ENCODE assay signal across 38 mouse cellular contexts in genomic region chr7:44254930-44255329, GRCm38 (mm10). TPM values are rescaled to one million over a fixed set of nuclear protein-coding genes. Genes with fewer than 3 reads are reported as not detected.
DNase-seq lines count a peak whose midpoint lies in the region; ATAC-seq and TF ChIP-seq lines count a peak whose summit lies in the region.
"Had no signal": no experiment of that assay in that cellular context is flagged by ENCODE, and none has a peak within 500 bp of the region (broad histone marks: within the 10 kb centered on the region; RNA-seq: fewer than 3 reads in every experiment).

No protein-coding gene starts in this region.

- no peak for TF ChIP-seq POLR2A in CH12.LX (IDR thresholded peaks at IDR 0.05; ENCODE audit: low read depth, low read length)
- TF ChIP-seq POLR2A in embryonic fibroblast, embryonic 13.5 days (IDR thresholded peaks at IDR 0.05; ENCODE audit: low read depth, low read length) = 0 out of 2 replicates have a peak, but pooled peaks have one; percentile 6

- peaks cover 16% of the 10 kb centered on the region for H3K36me3 ChIP-seq in heart, embryonic 15.5 days
- H3K36me3 ChIP-seq in limb, embryonic 15.5 days = peaks cover 37% of the 10 kb centered on the region
- peaks cover 49% of the 10 kb centered on the region for H3K36me3 ChIP-seq in limb, embryonic 10.5 days
- peaks cover 23 to 34% of the 10 kb centered on the region in 2 experiments for H3K36me3 ChIP-seq in CH12.LX (replicated peaks in 1 of 2; ENCODE audit: control insufficient read depth in 1 of 2, insufficient read depth in 1 of 2, low read length in 1 of 2)

- H3K4me1 ChIP-seq in heart, embryonic 15.5 days (replicated peaks) = peaks cover 8% of the 10 kb centered on the region
- H3K4me1 ChIP-seq in limb, embryonic 15.5 days = peaks cover 3% of the 10 kb centered on the region; the same call in 1 of the 2 replicates
- H3K4me1 ChIP-seq in limb, embryonic 10.5 days = peaks cover 4% of the 10 kb centered on the region; the same call in 1 of the 2 replicates
- peaks cover 12 to 48% of the 10 kb centered on the region in 2 experiments for H3K4me1 ChIP-seq in CH12.LX (ENCODE audit: control insufficient read depth in 1 of 2, insufficient read depth in 2 of 2)
- H3K4me1 ChIP-seq in embryonic fibroblast, embryonic 13.5 days (ENCODE audit: control insufficient read depth, insufficient read depth, low read length) = no peaks in the 10 kb centered on the region
- H3K4me1 ChIP-seq: liver, embryonic 15.5 days had no signal

- intact Hi-C loops in heart, postnatal 10 days (cut with DNase I) = no loop called here

- DNase-seq in heart, postnatal 10 days = no peak
- DNase-seq in limb, embryonic 10.5 days (ENCODE audit: low spot score) = no peak
- DNase-seq in CH12.LX (ENCODE audit: extremely low read depth) = peak; percentile 34
- DNase-seq: adrenal gland, adult 2 months; adrenal gland, postnatal 36 days; cerebellum, adult 18-20 months; cerebellum, postnatal 10 days; gastrocnemius, adult 2 months; gastrocnemius, postnatal 36 days; kidney, adult 18-20 months; layer of hippocampus, adult 9-11 months; midbrain, embryonic 14.5 days; right cerebral cortex, adult 18-20 months; spleen, adult 18-20 months; thymus, adult 2 months; thymus, postnatal 36 days had no signal

- no peaks in the 10 kb centered on the region for H3K79me2 ChIP-seq in CH12.LX (replicated peaks; ENCODE audit: control insufficient read depth, extremely low read depth, insufficient read depth, poor library complexity, severe bottlenecking)

- TF ChIP-seq RAD21 in CH12.LX (IDR thresholded peaks at IDR 0.05; ENCODE audit: low read depth, low read length) = no peak

- in situ Hi-C loops in CH12.LX (cut with MboI; ENCODE audit: low pct_ligation_motif_present, low pct_unique_long_range_greater_than_20kb, low sequenced_read_pairs) = no loop called here

- no peaks in the 10 kb centered on the region for H3K9me3 ChIP-seq in heart, embryonic 15.5 days (replicated peaks)
- H3K9me3 ChIP-seq in limb, embryonic 15.5 days = no peaks in the 10 kb centered on the region
- no peaks in the 10 kb centered on the region for H3K9me3 ChIP-seq in limb, embryonic 10.5 days (replicated peaks)
- no peaks in the 10 kb centered on the region for H3K9me3 ChIP-seq in CH12.LX (replicated peaks; ENCODE audit: low read length)
- H3K9me3 ChIP-seq: hindbrain, embryonic 10.5 days; hindbrain, embryonic 15.5 days; liver, embryonic 15.5 days; neural tube, embryonic 12.5 days had no signal

- 0 out of 2 replicates have a peak, but pooled peaks have one; percentile 48 for ATAC-seq in heart, embryonic 15.5 days (replicated peaks; ENCODE audit: insufficient number of reproducible peaks, insufficient read depth, low FRiP score, low read depth)
- ATAC-seq in limb, embryonic 15.5 days (ENCODE audit: insufficient number of reproducible peaks, low FRiP score, low TSS enrichment, low read depth) = no peak
- no peak for ATAC-seq in monocyte, adult 5-6 weeks (replicated peaks; ENCODE audit: insufficient number of reproducible peaks, low FRiP score, low TSS enrichment, poor library complexity, severe bottlenecking)
- ATAC-seq: forebrain, embryonic 14.5 days; inflammation-experienced regulatory T-cells, adult 6 months had no signal

- H3K9ac ChIP-seq in heart, embryonic 15.5 days = no peak overlapping the region
- H3K9ac ChIP-seq in limb, embryonic 15.5 days = no peak overlapping the region
- H3K9ac ChIP-seq in CH12.LX (ENCODE audit: insufficient read depth, low read depth) = no peak overlapping the region
- H3K9ac ChIP-seq: hindbrain, embryonic 15.5 days; liver, embryonic 15.5 days; neural tube, embryonic 12.5 days had no signal

- H3K4me3 ChIP-seq in heart, embryonic 15.5 days = no peak overlapping the region
- no peak overlapping the region for H3K4me3 ChIP-seq in limb, embryonic 15.5 days
- no peak overlapping the region for H3K4me3 ChIP-seq in limb, embryonic 10.5 days
- H3K4me3 ChIP-seq in CH12.LX (replicated peaks in 1 of 3; ENCODE audit: low read depth in 2 of 3, low read length in 2 of 3, poor library complexity in 1 of 3) = no peak overlapping the region
- no peak overlapping the region for H3K4me3 ChIP-seq in embryonic fibroblast, embryonic 13.5 days (ENCODE audit: insufficient read depth, low read length)
- H3K4me3 ChIP-seq: gastrocnemius, adult 2 months; hindbrain, embryonic 10.5 days; hindbrain, embryonic 15.5 days; liver, embryonic 15.5 days; neural tube, embryonic 12.5 days had no signal

- no peak overlapping the region for H3K27ac ChIP-seq in heart, embryonic 15.5 days
- H3K27ac ChIP-seq in limb, embryonic 15.5 days = peak overlapping the region; percentile 27; the same call in 1 of the 2 replicates
- H3K27ac ChIP-seq in limb, embryonic 10.5 days = no peak overlapping the region
- no peak overlapping the region for H3K27ac ChIP-seq in CH12.LX (ENCODE audit: insufficient read depth, low read depth)
- H3K27ac ChIP-seq in embryonic fibroblast, embryonic 13.5 days (ENCODE audit: insufficient read depth, low read length) = no peak overlapping the region
- H3K27ac ChIP-seq: gastrocnemius, adult 2 months; hindbrain, embryonic 10.5 days; hindbrain, embryonic 15.5 days; liver, embryonic 15.5 days; macrophage; neural tube, embryonic 12.5 days had no signal

- H3K27me3 ChIP-seq in heart, embryonic 15.5 days = no peaks in the 10 kb centered on the region
- H3K27me3 ChIP-seq in limb, embryonic 15.5 days = no peaks in the 10 kb centered on the region
- H3K27me3 ChIP-seq in limb, embryonic 10.5 days (ENCODE audit: low read depth, poor library complexity, severe bottlenecking) = no peaks in the 10 kb centered on the region
- H3K27me3 ChIP-seq in CH12.LX (replicated peaks) = peaks cover 1% of the 10 kb centered on the region
- H3K27me3 ChIP-seq: hindbrain, embryonic 15.5 days; liver, embryonic 15.5 days; neural tube, embryonic 12.5 days had no signal

- no peak for TF ChIP-seq CTCF in CH12.LX (conservative IDR thresholded peaks at IDR 0.05 in 1 of 2, IDR thresholded peaks at IDR 0.05 in 1 of 2; ENCODE audit: low read depth in 2 of 2, low read length in 2 of 2)
- TF ChIP-seq CTCF in embryonic fibroblast, embryonic 13.5 days (IDR thresholded peaks at IDR 0.05; ENCODE audit: borderline replicate concordance, insufficient read depth, low read length) = no peak

- WGBS in heart, embryonic 15.5 days = 39% methylated on average over 6 of the region's 6 CpGs
- WGBS in limb, embryonic 15.5 days = 75% methylated on average over 6 of the region's 6 CpGs
- 94% methylated on average over 6 of the region's 6 CpGs for WGBS in limb, embryonic 10.5 days

- dilution Hi-C loops in CH12.LX (cut with MboI; ENCODE audit: extremely low pct_ligation_motif_present, extremely low pct_unique_long_range_greater_than_20kb, low sequenced_read_pairs) = no loop called here

- no peak overlapping the region for H3K4me2 ChIP-seq in heart, embryonic 15.5 days
- no peak overlapping the region for H3K4me2 ChIP-seq in limb, embryonic 15.5 days
- 0 out of 2 replicates have a peak overlapping the region, but pooled peaks have one; percentile 22 for H3K4me2 ChIP-seq in CH12.LX (ENCODE audit: insufficient read depth, low read depth, poor library complexity, severe bottlenecking)
- H3K4me2 ChIP-seq: hindbrain, embryonic 15.5 days; liver, embryonic 15.5 days; neural tube, embryonic 12.5 days had no signal

- 0 out of 2 replicates have a peak, but pooled peaks have one; percentile 45 for TF ChIP-seq EP300 in CH12.LX (IDR thresholded peaks at IDR 0.05; ENCODE audit: low read length)

RNA-seq across cellular contexts. Expression of gene Acp4, which starts 2.2 kb away (rescaled TPM):
- polyA plus RNA-seq in heart, embryonic 15.5 days (2015; fragmentation: Nextera tagmentation; extraction: Ambion mirVana) = not detected in 2 replicates
- not detected for total RNA-seq in heart, postnatal 10 days (2021)
- 0.33 and 0.83 TPM in 2 replicates for polyA plus RNA-seq in limb, embryonic 15.5 days (2015; fragmentation: Nextera tagmentation; extraction: Ambion mirVana)
- 0.15 and 0.18 TPM in 2 replicates for polyA plus RNA-seq in limb, embryonic 10.5 days (2016; fragmentation: Nextera tagmentation; extraction: Ambion mirVana)
- total RNA-seq in CH12.LX (2012; rRNA removed) = 0.08 TPM in 1 of 2 replicates, not detected in the other
- not detected in 2 replicates for total RNA-seq in CH12.LX (2014; rRNA removed)
- 0.33 and 0.57 TPM in 2 replicates for polyA plus RNA-seq in CH12.LX (2012; ENCODE audit: insufficient read length, low read depth)
- not detected in 2 replicates for polyA plus RNA-seq in embryonic fibroblast, embryonic 13.5 days (2011; ENCODE audit: insufficient read length, low read depth, missing spikeins)
- not detected in 3 replicates for total RNA-seq in monocyte, adult 5-6 weeks (2017)
- total RNA-seq: adrenal gland, adult 2 months; adrenal gland, postnatal 36 days; common myeloid progenitor, adult 5-6 weeks; gastrocnemius, adult 2 months; gastrocnemius, postnatal 36 days; left cerebral cortex, postnatal 10 days; liver, adult 2 months; megakaryocyte-erythroid progenitor cell, adult 5-6 weeks had no signal
- polyA plus RNA-seq: adrenal gland, adult 2 months; brain, embryonic 14.5 days; forebrain, embryonic 14.5 days; frontal cortex, adult 2 months; heart, embryonic 16.5 days; hindbrain, embryonic 15.5 days; inflammation-experienced regulatory T-cells, adult 6 months; kidney, embryonic 16.5 days; liver, adult 2 months; lung, embryonic 16.5 days; macrophage; midbrain, embryonic 14.5 days; neural tube, embryonic 12.5 days had no signal

RNA-seq across cellular contexts. Expression of gene Gm15517, which starts 6.3 kb away (rescaled TPM):
- polyA plus RNA-seq in heart, embryonic 15.5 days (2015; fragmentation: Nextera tagmentation; extraction: Ambion mirVana) = not detected in 2 replicates
- not detected for total RNA-seq in heart, postnatal 10 days (2021)
- not detected in 2 replicates for polyA plus RNA-seq in limb, embryonic 15.5 days (2015; fragmentation: Nextera tagmentation; extraction: Ambion mirVana)
- not detected in 2 replicates for polyA plus RNA-seq in limb, embryonic 10.5 days (2016; fragmentation: Nextera tagmentation; extraction: Ambion mirVana)
- not detected in 2 replicates for total RNA-seq in CH12.LX (2012; rRNA removed)
- total RNA-seq in CH12.LX (2014; rRNA removed) = not detected in 2 replicates
- polyA plus RNA-seq in CH12.LX (2012; ENCODE audit: insufficient read length, low read depth) = not detected in 2 replicates
- not detected in 2 replicates for polyA plus RNA-seq in embryonic fibroblast, embryonic 13.5 days (2011; ENCODE audit: insufficient read length, low read depth, missing spikeins)
- not detected in 3 replicates for total RNA-seq in monocyte, adult 5-6 weeks (2017)
- total RNA-seq: adrenal gland, adult 2 months; adrenal gland, postnatal 36 days; common myeloid progenitor, adult 5-6 weeks; gastrocnemius, adult 2 months; gastrocnemius, postnatal 36 days; left cerebral cortex, postnatal 10 days; liver, adult 2 months; megakaryocyte-erythroid progenitor cell, adult 5-6 weeks had no signal
- polyA plus RNA-seq: adrenal gland, adult 2 months; forebrain, embryonic 14.5 days; heart, embryonic 16.5 days; hindbrain, embryonic 10.5 days; inflammation-experienced regulatory T-cells, adult 6 months; kidney, embryonic 16.5 days; limb, embryonic 11.5 days; liver, adult 2 months; liver, embryonic 15.5 days; lung, embryonic 16.5 days; macrophage; midbrain, embryonic 14.5 days; neural tube, embryonic 12.5 days; stomach, embryonic 16.5 days had no signal

RNA-seq across cellular contexts. Expression of gene 2410002F23Rik, which starts 8.4 kb away (rescaled TPM):
- polyA plus RNA-seq in heart, embryonic 15.5 days (2015; fragmentation: Nextera tagmentation; extraction: Ambion mirVana) = 59.5 and 86.8 TPM in 2 replicates
- total RNA-seq in heart, postnatal 10 days (2021) = 10 to 100 TPM; 34.9 to 42.1 TPM
- polyA plus RNA-seq in limb, embryonic 15.5 days (2015; fragmentation: Nextera tagmentation; extraction: Ambion mirVana) = 163 and 183 TPM in 2 replicates
- polyA plus RNA-seq in limb, embryonic 10.5 days (2016; fragmentation: Nextera tagmentation; extraction: Ambion mirVana) = 179 and 220 TPM in 2 replicates
- total RNA-seq in CH12.LX (2012; rRNA removed) (44.4 and 64.0 TPM in 2 replicates), CH12.LX (2014; rRNA removed) (67.0 and 69.6 TPM in 2 replicates)
- polyA plus RNA-seq in CH12.LX (2012; ENCODE audit: insufficient read length, low read depth) = 91.0 and 96.1 TPM in 2 replicates
- 71.4 and 78.0 TPM in 2 replicates for polyA plus RNA-seq in embryonic fibroblast, embryonic 13.5 days (2011; ENCODE audit: insufficient read length, low read depth, missing spikeins)
- total RNA-seq in monocyte, adult 5-6 weeks (2017) = 28.3 to 44.7 TPM (median 44.0 TPM) in 3 replicates

RNA-seq across cellular contexts. Expression of gene 1700028J19Rik, which starts 8.4 kb away (rescaled TPM):
- 0.62 and 1.1 TPM in 2 replicates for polyA plus RNA-seq in heart, embryonic 15.5 days (2015; fragmentation: Nextera tagmentation; extraction: Ambion mirVana)
- total RNA-seq in heart, postnatal 10 days (2021) = under 1 TPM; 0.47 to 0.53 TPM
- 0.51 and 1.0 TPM in 2 replicates for polyA plus RNA-seq in limb, embryonic 15.5 days (2015; fragmentation: Nextera tagmentation; extraction: Ambion mirVana)
- 0.88 and 1.1 TPM in 2 replicates for polyA plus RNA-seq in limb, embryonic 10.5 days (2016; fragmentation: Nextera tagmentation; extraction: Ambion mirVana)
- total RNA-seq in CH12.LX (2012; rRNA removed) (0.25 and 0.38 TPM in 2 replicates), CH12.LX (2014; rRNA removed) (0.36 and 0.44 TPM in 2 replicates)
- polyA plus RNA-seq in CH12.LX (2012; ENCODE audit: insufficient read length, low read depth) = 0.60 and 0.86 TPM in 2 replicates
- polyA plus RNA-seq in embryonic fibroblast, embryonic 13.5 days (2011; ENCODE audit: insufficient read length, low read depth, missing spikeins) = 0.75 and 1.1 TPM in 2 replicates
- total RNA-seq in monocyte, adult 5-6 weeks (2017) = 0.49 to 0.53 TPM in 2 of 3 replicates, not detected in the other
- total RNA-seq: gastrocnemius, adult 2 months; megakaryocyte-erythroid progenitor cell, adult 5-6 weeks had no signal

RNA-seq across cellular contexts. Expression of gene Gm36864, which starts 19.0 kb away (rescaled TPM):
- 0.09 TPM in 1 of 2 replicates, not detected in the other for polyA plus RNA-seq in heart, embryonic 15.5 days (2015; fragmentation: Nextera tagmentation; extraction: Ambion mirVana)
- total RNA-seq in heart, postnatal 10 days (2021) = not detected
- polyA plus RNA-seq in limb, embryonic 15.5 days (2015; fragmentation: Nextera tagmentation; extraction: Ambion mirVana) = not detected in 2 replicates
- not detected in 2 replicates for polyA plus RNA-seq in limb, embryonic 10.5 days (2016; fragmentation: Nextera tagmentation; extraction: Ambion mirVana)
- total RNA-seq in CH12.LX (2012; rRNA removed) (not detected in 2 replicates), CH12.LX (2014; rRNA removed) (not detected in 2 replicates)
- 0.16 TPM in 1 of 2 replicates, not detected in the other for polyA plus RNA-seq in CH12.LX (2012; ENCODE audit: insufficient read length, low read depth)
- polyA plus RNA-seq in embryonic fibroblast, embryonic 13.5 days (2011; ENCODE audit: insufficient read length, low read depth, missing spikeins) = not detected in 2 replicates
- not detected in 3 replicates for total RNA-seq in monocyte, adult 5-6 weeks (2017)
- total RNA-seq: adrenal gland, adult 2 months; adrenal gland, postnatal 36 days; common myeloid progenitor, adult 5-6 weeks; gastrocnemius, adult 2 months; gastrocnemius, postnatal 36 days; left cerebral cortex, postnatal 10 days; liver, adult 2 months; megakaryocyte-erythroid progenitor cell, adult 5-6 weeks had no signal
- polyA plus RNA-seq: adrenal gland, adult 2 months; brain, embryonic 14.5 days; forebrain, embryonic 14.5 days; frontal cortex, adult 2 months; heart, embryonic 16.5 days; hindbrain, embryonic 10.5 days; kidney, embryonic 16.5 days; limb, embryonic 11.5 days; liver, adult 2 months; liver, embryonic 15.5 days; lung, embryonic 16.5 days; macrophage; midbrain, embryonic 14.5 days; neural tube, embryonic 12.5 days; thymus, adult 2 months had no signal
